Mouse (Mus musculus) Patski (cell line): ENCODE results near the gene Gm12800. TPM values are rescaled to one million over a fixed set of nuclear protein-coding genes. Genes with fewer than 3 reads are reported as not detected.
"Not testable (repeated sequence)": the region's sequence is repeated elsewhere in the genome, so short reads cannot be mapped to it uniquely, and the experiment has no call there.

ENCODE experiments used
- ATAC-seq: fragments of 100-300 bp; one replicate; pipeline ENCODE4 v1.8.0; 2021
- CTCF ChIA-PET: fragments of 350-600 bp; sonication (Branson Sonifier 250); formaldehyde crosslinking; loops from one replicate; lab custom pipeline; 2022; ENCODE audit warnings: inconsistent platforms; lab: Charles Lee
- POLR2A ChIA-PET: fragments of 350-600 bp; sonication (Branson Sonifier 250); formaldehyde crosslinking; loops from one replicate; lab custom pipeline; 2022; ENCODE audit warnings: antibody characterized with exemption, inconsistent platforms; lab: Charles Lee
- DNase-seq: peaks from one replicate; pipeline ENCODE4 v3.0.0-alpha.2; 2011; ENCODE audit warnings: low read depth, low spot score
- H3K27me3 ChIP-seq: fragments of 371-371 bp; one replicate; pipeline ENCODE4 v1.5.1; 2021
- CTCF ChIP-seq: fragments of 100-300 bp; IDR thresholded peaks from one replicate; pipeline ENCODE4 v1.5.1; 2021
- in situ Hi-C: fragments of 300-500 bp; cut with MboI; formaldehyde crosslinking; loops from 3 replicates; pipeline ENCODE4 v1.11.1; 2018; ENCODE audit warnings: low pct_unique_long_range_greater_than_20kb, mixed read lengths
- polyA plus RNA-seq: library from polyadenylated mRNA; unstranded; gene quantifications from one replicate; pipeline ENCODE4 v1.2.3, GENCODE M21; 2021

Gm12800 gene
- polyA plus RNA-seq, result not detected

DNA sequence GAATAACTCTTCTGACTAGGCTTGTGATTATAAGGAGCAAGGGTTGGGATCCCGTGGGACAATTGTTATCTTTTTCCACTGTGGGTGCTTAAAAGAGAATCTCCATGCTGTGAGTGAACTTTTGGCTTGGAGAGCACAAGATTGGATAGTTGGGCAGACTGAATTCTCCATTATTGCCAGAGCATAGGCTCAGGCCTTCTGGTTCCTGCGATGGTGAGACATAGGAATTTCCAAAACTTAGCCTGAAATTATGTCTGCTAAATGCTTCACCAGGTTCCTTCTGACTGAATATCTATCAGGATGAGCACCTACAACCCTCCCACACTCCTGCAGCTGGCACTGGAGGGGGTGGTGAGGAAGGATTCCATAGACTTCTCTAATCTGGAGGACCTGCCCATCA, at the start of gene Gm12800:
Gene Gm12800 (plus strand): TSS at position 301 of the 400 bp plus-strand sequence.
- in situ Hi-C loops, DNase-seq, ATAC-seq, H3K27me3 ChIP-seq, CTCF ChIA-PET, POLR2A ChIA-PET: not testable (repeated sequence)

DNA sequence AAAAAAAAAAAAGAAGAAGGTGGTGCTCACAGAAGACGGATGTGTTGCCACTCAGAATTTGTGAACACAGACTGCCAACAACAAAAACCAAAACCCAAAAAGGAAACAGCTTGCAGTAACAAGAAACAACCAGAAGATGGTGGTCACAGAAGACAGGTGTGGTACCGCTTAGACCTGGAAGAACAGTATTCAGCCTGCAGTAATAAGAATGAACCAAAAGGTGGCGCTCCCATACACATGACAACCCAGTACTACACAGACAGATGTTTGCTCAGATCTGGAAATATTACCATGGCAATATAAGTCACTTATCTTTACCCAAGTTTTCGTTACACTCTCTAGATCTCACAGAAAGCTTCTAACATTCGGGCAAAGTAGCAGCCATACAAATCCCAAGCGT, 48.0 kb upstream of the Gm12800 start:
- ATAC-seq (no peak), DNase-seq (peak; percentile 12)
- no peaks in the 10 kb centered on the region for H3K27me3 ChIP-seq
- peak; percentile 58 for TF ChIP-seq CTCF
- in situ Hi-C loops, result no loop called here
- ChIA-PET POLR2A (no interaction called here), CTCF (interaction anchor here (0.9 to 1.2 kb wide), 2 partner anchors 14 to 19 kb away, joined by 3 to 5 read pairs; no protein-coding TSS in a partner anchor)

DNA sequence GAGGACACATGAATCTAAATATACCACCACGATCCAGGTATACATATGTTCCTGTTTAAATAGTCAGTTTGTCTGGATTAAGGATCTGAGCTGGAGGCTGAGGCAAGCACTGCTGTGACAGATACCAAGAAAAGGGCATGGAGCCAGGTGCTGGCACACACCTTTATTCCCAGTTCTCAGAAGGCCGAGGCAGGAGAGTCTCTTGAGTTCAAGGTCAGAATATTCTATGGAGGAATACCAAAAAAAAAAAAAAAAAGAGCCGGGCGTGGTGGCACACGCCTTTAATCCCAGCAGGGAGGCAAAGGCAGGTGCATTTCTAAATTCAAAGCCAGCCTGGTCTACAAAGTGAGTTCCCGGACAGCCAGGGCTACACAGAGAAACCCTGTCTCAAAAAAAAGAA, 46.6 kb upstream of the Gm12800 start:
- ATAC-seq (no peak), DNase-seq (no peak)
- POLR2A ChIA-PET, result no interaction called here
- in situ Hi-C loops, result no loop called here
- CTCF ChIA-PET, result interaction anchor here (1.1 to 1.2 kb wide), 2 partner anchors 13 to 133 kb away, joined by 3 to 5 read pairs; no protein-coding TSS in a partner anchor
- no peak for TF ChIP-seq CTCF
- no peaks in the 10 kb centered on the region for H3K27me3 ChIP-seq

DNA sequence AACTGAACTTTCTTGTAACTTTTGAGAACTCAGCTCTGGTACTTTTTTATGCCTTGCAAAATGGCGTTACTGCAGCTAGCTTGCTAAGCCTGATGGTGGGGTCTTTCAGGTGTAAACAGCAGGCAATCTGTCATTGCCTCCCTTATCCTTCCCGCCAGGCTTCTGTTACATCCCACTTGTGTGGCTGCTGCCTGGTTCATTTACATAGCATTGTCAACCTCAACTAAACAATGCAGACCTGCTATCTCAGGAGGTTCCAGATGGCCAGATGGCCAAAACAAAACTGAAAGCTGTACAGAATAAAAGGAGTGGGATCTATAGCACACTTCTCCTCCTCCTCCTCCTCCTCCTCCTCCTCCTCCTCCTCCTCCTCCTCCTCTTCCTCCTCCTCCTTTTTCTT, 36.9 kb upstream of the Gm12800 start:
- POLR2A ChIA-PET, DNase-seq, in situ Hi-C loops, H3K27me3 ChIP-seq, ATAC-seq, CTCF ChIA-PET: not testable (repeated sequence)

DNA sequence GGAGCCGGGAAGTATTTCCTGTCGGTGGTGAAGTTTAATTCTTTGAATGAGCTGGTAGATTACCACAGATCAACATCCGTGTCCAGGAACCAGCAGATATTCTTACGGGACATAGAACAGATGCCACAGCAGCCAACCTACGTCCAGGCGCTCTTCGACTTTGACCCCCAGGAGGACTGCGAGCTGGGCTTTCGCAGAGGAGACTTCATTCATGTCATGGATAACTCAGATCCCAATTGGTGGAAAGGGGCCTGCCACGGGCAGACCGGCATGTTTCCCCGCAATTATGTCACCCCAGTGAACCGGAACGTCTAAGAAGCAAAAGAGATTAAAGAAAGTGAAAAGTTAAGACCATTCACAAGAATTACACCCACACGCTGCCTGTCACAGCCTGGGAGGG, 33.2 kb upstream of the Gm12800 start:
- in situ Hi-C loops, ATAC-seq, DNase-seq, H3K27me3 ChIP-seq, POLR2A ChIA-PET: not testable (repeated sequence)
- CTCF ChIA-PET, result interaction anchor here (1.8 kb wide), 1 partner anchor 14 kb away, joined by 5 read pairs; no protein-coding TSS in a partner anchor

DNA sequence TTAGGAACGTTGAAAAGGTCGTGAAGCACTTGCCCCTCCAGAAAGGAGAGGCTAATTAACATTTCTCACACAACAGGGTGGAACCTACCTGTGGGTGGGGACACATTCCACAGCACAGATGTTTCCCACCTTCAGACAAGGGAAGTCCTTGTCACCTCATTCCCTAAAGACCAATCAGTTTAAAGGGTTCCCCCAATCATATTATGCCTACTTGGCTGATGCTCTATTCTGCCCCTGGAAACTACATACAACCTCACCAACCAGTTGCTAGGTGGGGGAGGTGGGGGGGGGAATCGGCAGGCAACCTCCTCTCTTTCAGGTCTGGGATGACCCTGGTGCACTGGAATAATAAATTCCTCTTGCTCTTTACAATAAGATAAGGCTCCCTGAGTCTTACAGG, 25.3 kb upstream of the Gm12800 start:
- TF ChIP-seq CTCF, result no peak
- in situ Hi-C loops, result no loop called here
- H3K27me3 ChIP-seq, result no peaks in the 10 kb centered on the region
- ChIA-PET POLR2A (no interaction called here), CTCF (no interaction called here)
- no peak for DNase-seq
- no peak for ATAC-seq

DNA sequence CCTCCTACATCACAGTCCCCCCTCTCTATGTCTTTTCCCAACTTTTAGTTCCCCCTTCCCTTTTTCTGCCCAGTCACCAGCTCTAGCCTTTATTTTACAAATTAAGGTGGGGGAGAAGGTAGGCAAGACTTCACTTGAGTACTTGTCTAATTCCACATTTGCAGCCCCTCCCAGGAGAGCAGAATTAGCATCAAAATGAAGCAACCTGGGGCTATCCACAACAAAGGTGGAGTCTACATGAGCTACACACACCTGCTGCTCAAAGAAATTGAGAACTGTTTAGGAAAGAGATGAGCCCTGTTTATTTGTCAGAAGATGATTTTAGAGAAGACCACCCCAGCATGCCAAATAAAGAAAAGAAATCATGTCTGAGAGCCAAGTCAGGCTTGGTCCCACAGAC, 19.5 kb upstream of the Gm12800 start:
- ATAC-seq, result no peak
- POLR2A ChIA-PET, result no interaction called here
- DNase-seq, result no peak
- no peak for TF ChIP-seq CTCF
- CTCF ChIA-PET, result interaction anchor here (0.6 kb wide), 1 partner anchor 104 kb away, joined by 3 read pairs; no protein-coding TSS in a partner anchor
- H3K27me3 ChIP-seq, result no peaks in the 10 kb centered on the region
- in situ Hi-C loops, result no loop called here

DNA sequence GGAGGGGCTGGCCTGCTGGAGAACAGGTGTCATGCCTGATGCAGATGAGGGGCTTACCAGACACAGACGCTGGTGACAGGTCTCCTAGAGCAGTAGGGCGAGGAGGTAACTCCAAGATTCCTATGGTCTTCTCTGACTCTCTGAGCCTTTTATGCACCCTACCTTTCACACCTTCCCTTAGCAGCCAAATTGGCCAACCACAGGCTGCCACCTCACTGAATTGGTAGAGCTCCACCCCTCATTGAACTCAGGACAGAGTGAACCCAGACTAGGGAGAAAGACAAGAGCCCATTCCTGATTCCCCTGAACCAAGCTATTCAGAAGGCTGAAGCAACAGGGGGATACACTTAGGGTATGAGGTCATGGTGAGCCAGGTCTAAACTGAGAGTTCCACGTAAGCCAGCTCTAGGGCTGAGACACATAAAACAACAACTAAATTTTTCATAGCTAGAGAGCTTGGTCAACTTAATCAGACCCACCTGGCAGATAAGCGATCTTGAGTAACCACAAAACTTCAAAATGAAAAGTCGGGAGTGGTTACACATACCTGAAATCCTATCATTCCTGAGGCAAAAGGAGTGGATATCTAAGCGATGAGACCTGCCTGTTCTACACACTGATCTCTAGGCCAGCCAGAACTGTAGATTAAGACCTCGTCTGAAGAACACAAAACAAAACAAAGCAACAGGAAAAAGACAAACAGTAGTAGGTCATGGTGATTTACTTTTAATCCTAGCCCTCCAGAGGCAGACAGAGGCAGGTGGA, 15.1 kb upstream of the Gm12800 start, which contains the start of gene C130073F10Rik:
Gene C130073F10Rik (minus strand): TSS at position 134 of the 765 bp plus-strand sequence.
- POLR2A ChIA-PET, result no interaction called here
- CTCF ChIA-PET, result no interaction called here
- H3K27me3 ChIP-seq, result no peaks in the 10 kb centered on the region
- TF ChIP-seq CTCF, result no peak
- ATAC-seq, result no peak
- DNase-seq, result no peak
- in situ Hi-C loops, result no loop called here

DNA sequence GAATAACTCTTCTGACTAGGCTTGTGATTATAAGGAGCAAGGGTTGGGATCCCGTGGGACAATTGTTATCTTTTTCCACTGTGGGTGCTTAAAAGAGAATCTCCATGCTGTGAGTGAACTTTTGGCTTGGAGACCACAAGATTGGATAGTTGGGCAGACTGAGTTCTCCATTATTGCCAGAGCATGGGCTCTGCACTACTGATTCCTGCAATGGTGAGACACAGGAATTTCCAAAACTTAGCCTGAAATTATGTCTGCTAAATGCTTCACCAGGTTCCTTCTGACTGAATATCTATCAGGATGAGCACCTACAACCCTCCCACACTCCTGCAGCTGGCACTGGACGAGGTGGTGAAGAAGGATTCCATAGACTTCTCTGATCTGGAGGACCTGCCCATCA, 31.2 kb downstream of the Gm12800 start, which contains the start of gene Gm12794:
Gene Gm12794 (plus strand): TSS at position 301 of the 400 bp plus-strand sequence.
- CTCF ChIA-PET, in situ Hi-C loops, DNase-seq, ATAC-seq, H3K27me3 ChIP-seq, POLR2A ChIA-PET: not testable (repeated sequence)

Other genes starting within 250 kb of the Gm12800 start
- gene Lepr, start 191.7 kb upstream of the Gm12800 start, polyA plus RNA-seq, result 1.5 TPM
- not detected for gene B020004J07Rik, start 65.1 kb upstream of the Gm12800 start, polyA plus RNA-seq
- gene C130073F10Rik, start 15.3 kb upstream of the Gm12800 start, polyA plus RNA-seq, result not detected
- gene Gm12794, start 31.3 kb downstream of the Gm12800 start, polyA plus RNA-seq, result not detected
- gene Gm12790, start 71.9 kb downstream of the Gm12800 start, polyA plus RNA-seq, result not detected
- not detected for gene Gm12789, start 77.5 kb downstream of the Gm12800 start, polyA plus RNA-seq
- gene Pde4b, start 178.4 kb downstream of the Gm12800 start, polyA plus RNA-seq, result 2.5 TPM